Mouse (Mus musculus): ENCODE data around the gene Capn7. TPM values are rescaled to one million over a fixed set of nuclear protein-coding genes. Genes with fewer than 3 reads are reported as not detected.

Gene Capn7
- total and polyA plus RNA-seq, 3 experiments, result 27.9 to 45.0 (median 33.3) TPM

DNA sequence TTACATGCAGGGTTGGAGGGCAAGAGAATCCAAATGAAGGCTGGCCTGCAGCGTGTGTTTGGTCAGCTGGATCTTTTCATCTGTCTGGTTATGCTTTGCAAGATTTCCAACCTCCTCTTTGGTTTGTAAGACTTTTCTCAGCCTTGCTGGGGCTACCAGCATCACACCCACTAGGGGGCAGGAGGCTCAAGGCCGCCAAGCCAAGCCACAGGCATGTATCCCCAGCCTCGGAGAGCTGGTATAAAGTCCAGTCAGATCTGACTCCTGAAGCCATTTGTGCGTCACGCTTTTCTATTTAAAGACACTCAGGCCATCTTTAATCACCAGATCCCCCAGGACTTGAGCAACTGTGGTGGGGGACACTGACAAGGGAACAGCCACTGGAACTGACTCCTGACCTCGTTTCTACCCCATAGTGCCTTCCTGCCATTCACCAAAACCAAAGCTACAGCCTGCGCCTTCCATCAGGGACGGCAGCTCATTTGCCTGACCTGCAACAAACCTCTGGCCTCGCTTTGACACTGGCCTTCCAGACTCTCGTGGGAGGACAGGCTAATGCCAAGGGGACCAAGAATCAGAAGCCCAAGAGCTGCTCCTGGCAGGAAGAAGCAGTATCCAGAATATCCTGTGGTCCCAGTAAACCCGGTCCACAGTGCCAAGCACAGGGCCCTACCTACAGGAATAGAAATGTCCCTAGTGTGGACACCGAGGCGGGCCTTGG, 49.7 kb downstream of the Capn7 start:
- no peak overlapping the region for H3K9ac ChIP-seq (ENCODE audit: insufficient read depth, low read depth)
- no peak for TF ChIP-seq CHD2 (IDR thresholded peaks at IDR 0.05; ENCODE audit: low read length)
- peak; percentile 62 to 98; a peak in 3 of 4 replicates for TF ChIP-seq CTCF (conservative IDR thresholded peaks at IDR 0.05 in 1 of 2, IDR thresholded peaks at IDR 0.05 in 1 of 2; ENCODE audit: low read depth in 2 of 2, low read length in 2 of 2)
- peak; percentile 85 for TF ChIP-seq ZC3H11A (IDR thresholded peaks at IDR 0.05; ENCODE audit: low read depth, low read length)
- TF ChIP-seq IRF4 (IDR thresholded peaks at IDR 0.05; ENCODE audit: low read depth, low read length), result peak; percentile 81
- TF ChIP-seq HCFC1 (IDR thresholded peaks at IDR 0.05; ENCODE audit: low read depth, low read length), result peak; percentile 14; the same call in 1 of the 2 replicates
- TF ChIP-seq PAX5 (IDR thresholded peaks at IDR 0.05; ENCODE audit: low read length), result no peak
- TF ChIP-seq POLR2AphosphoS2 (IDR thresholded peaks at IDR 0.05; ENCODE audit: low read depth, low read length), result no peak
- TF ChIP-seq MXI1 (IDR thresholded peaks at IDR 0.05; ENCODE audit: low read depth, low read length), result peak; percentile 28; the same call in 1 of the 2 replicates
- no peak for TF ChIP-seq JUND (conservative IDR thresholded peaks at IDR 0.05; ENCODE audit: low read depth, low read length)
- TF ChIP-seq JUN (IDR thresholded peaks at IDR 0.05; ENCODE audit: insufficient read depth, low read depth, low read length), result no peak
- TF ChIP-seq BHLHE40 (IDR thresholded peaks at IDR 0.05; ENCODE audit: low read depth, low read length), result peak; percentile 64
- peak; percentile 49; the same call in 1 of the 2 replicates for TF ChIP-seq NELFE (IDR thresholded peaks at IDR 0.05; ENCODE audit: low read depth, low read length)
- no peak for TF ChIP-seq ELF1 (IDR thresholded peaks at IDR 0.05; ENCODE audit: low read depth, low read length)
- peak; percentile 34; the same call in 1 of the 2 replicates for TF ChIP-seq ETS1 (conservative IDR thresholded peaks at IDR 0.05; ENCODE audit: low read depth, low read length)
- no peak for TF ChIP-seq CHD1 (IDR thresholded peaks at IDR 0.05; ENCODE audit: low read depth, low read length)
- no peak for TF ChIP-seq KAT2A (IDR thresholded peaks at IDR 0.05; ENCODE audit: insufficient replicate concordance, low read length)
- TF ChIP-seq NRF1 (IDR thresholded peaks at IDR 0.05; ENCODE audit: low read depth, low read length), result peak; percentile 52
- TF ChIP-seq ZMIZ1 (IDR thresholded peaks at IDR 0.05; ENCODE audit: low read depth, low read length), result no peak
- TF ChIP-seq GABPA (IDR thresholded peaks at IDR 0.05; ENCODE audit: insufficient replicate concordance, low read depth, low read length), result no peak
- TF ChIP-seq E2F4 (IDR thresholded peaks at IDR 0.05; ENCODE audit: insufficient replicate concordance, low read depth, low read length), result no peak
- TF ChIP-seq POLR2A (IDR thresholded peaks at IDR 0.05; ENCODE audit: low read depth, low read length), result no peak
- TF ChIP-seq MAFK (IDR thresholded peaks at IDR 0.05; ENCODE audit: insufficient replicate concordance, low read length), result no peak
- peak; percentile 73; the same call in 1 of the 2 replicates for TF ChIP-seq MAZ (IDR thresholded peaks at IDR 0.05; ENCODE audit: low read depth, low read length)
- 0 out of 2 replicates have a peak, but pooled peaks have one; percentile 25 for TF ChIP-seq RCOR1 (conservative IDR thresholded peaks at IDR 0.05; ENCODE audit: low read depth, low read length)
- TF ChIP-seq USF1 (IDR thresholded peaks at IDR 0.05; ENCODE audit: low read depth, low read length), result no peak
- TF ChIP-seq MAX (IDR thresholded peaks at IDR 0.05; ENCODE audit: low read length), result 0 out of 2 replicates have a peak, but pooled peaks have one; percentile 67
- TF ChIP-seq UBTF (IDR thresholded peaks at IDR 0.05; ENCODE audit: low read depth, low read length), result no peak
- TF ChIP-seq TBP (conservative IDR thresholded peaks at IDR 0.05; ENCODE audit: low read depth, low read length), result no peak
- peak; percentile 82 for TF ChIP-seq ZNF384 (IDR thresholded peaks at IDR 0.05; ENCODE audit: low read depth, low read length)
- TF ChIP-seq MEF2A (IDR thresholded peaks at IDR 0.05; ENCODE audit: borderline replicate concordance, low read depth, low read length), result peak; percentile 88
- 0 out of 2 replicates have a peak, but pooled peaks have one; percentile 38 for TF ChIP-seq EP300 (IDR thresholded peaks at IDR 0.05; ENCODE audit: low read length)
- peak; percentile 63 for TF ChIP-seq SIN3A (IDR thresholded peaks at IDR 0.05; ENCODE audit: low read length)
- TF ChIP-seq USF2 (conservative IDR thresholded peaks at IDR 0.05; ENCODE audit: low read depth, low read length), result no peak
- TF ChIP-seq TCF12 (IDR thresholded peaks at IDR 0.05; ENCODE audit: low read depth, low read length), result peak; percentile 44; the same call in 1 of the 2 replicates
- TF ChIP-seq ZKSCAN1 (IDR thresholded peaks at IDR 0.05; ENCODE audit: borderline replicate concordance, low read depth, low read length), result no peak
- peak; percentile 98 for TF ChIP-seq RAD21 (IDR thresholded peaks at IDR 0.05; ENCODE audit: low read depth, low read length)
- peak; percentile 99 for TF ChIP-seq SMC3 (IDR thresholded peaks at IDR 0.05; ENCODE audit: low read depth, low read length)
- TF ChIP-seq MYC (IDR thresholded peaks at IDR 0.05; ENCODE audit: low read depth, low read length), result 0 out of 2 replicates have a peak, but pooled peaks have one; percentile 31
- H3K27me3 ChIP-seq (replicated peaks), result no peaks in the 10 kb centered on the region
- H3K36me3 ChIP-seq (replicated peaks in 1 of 2; ENCODE audit: control insufficient read depth in 1 of 2, insufficient read depth in 1 of 2, low read length in 1 of 2), result peaks cover 55 to 94% of the 10 kb centered on the region in 2 experiments
- dilution Hi-C loops (cut with MboI; ENCODE audit: extremely low pct_ligation_motif_present, extremely low pct_unique_long_range_greater_than_20kb, low sequenced_read_pairs), result no loop called here
- no peak overlapping the region for H3K4me2 ChIP-seq (ENCODE audit: insufficient read depth, low read depth, poor library complexity, severe bottlenecking)
- H3K4me3 ChIP-seq (replicated peaks in 1 of 3; ENCODE audit: low read depth in 2 of 3, low read length in 2 of 3, poor library complexity in 1 of 3), result no peak overlapping the region
- peaks cover 29% of the 10 kb centered on the region for H3K79me2 ChIP-seq (replicated peaks; ENCODE audit: control insufficient read depth, extremely low read depth, insufficient read depth, poor library complexity, severe bottlenecking)
- H3K4me1 ChIP-seq (ENCODE audit: control insufficient read depth in 1 of 2, insufficient read depth in 2 of 2), result peaks cover 25 to 96% of the 10 kb centered on the region in 2 experiments
- peak overlapping the region; percentile 80 for H3K27ac ChIP-seq (ENCODE audit: insufficient read depth, low read depth)
- DNase-seq (ENCODE audit: extremely low read depth), result peak; percentile 85
- no peaks in the 10 kb centered on the region for H3K9me3 ChIP-seq (replicated peaks; ENCODE audit: low read length)
- in situ Hi-C loops (cut with MboI; ENCODE audit: low pct_ligation_motif_present, low pct_unique_long_range_greater_than_20kb, low sequenced_read_pairs), result loop anchor here (5.0 kb wide), 2 partner anchors 41 to 76 kb away; no protein-coding TSS in a partner anchor
